9 mouse cellular contexts compared by ENCODE assay signal in genomic region chr7:6191376-6191775, GRCm38 (mm10). TPM values are rescaled to one million over a fixed set of nuclear protein-coding genes. Genes with fewer than 3 reads are reported as not detected.
DNase-seq lines count a peak whose midpoint lies in the region; ATAC-seq and TF ChIP-seq lines count a peak whose summit lies in the region.
"Had no signal": no experiment of that assay in that cellular context is flagged by ENCODE, and none has a peak within 500 bp of the region (broad histone marks: within the 10 kb centered on the region; RNA-seq: fewer than 3 reads in every experiment).

No protein-coding gene starts in this region.

- WGBS in hindbrain, embryonic 11.5 days = 46% methylated on average over 3 of the region's 3 CpGs
- 44% methylated on average over 3 of the region's 3 CpGs for WGBS in hindbrain, embryonic 16.5 days
- 31% methylated on average over 3 of the region's 3 CpGs for WGBS in thymus, adult 2 months

- peak; percentile 83 for TF ChIP-seq CTCF in left cerebral cortex, adult 2 months (IDR thresholded peaks at IDR 0.05)
- TF ChIP-seq CTCF in thymus, adult 2 months (IDR thresholded peaks at IDR 0.05; ENCODE audit: borderline replicate concordance, control insufficient read depth, extremely low read depth, insufficient read depth, low read length, poor library complexity) = no peak

- no peak overlapping the region for H3K4me2 ChIP-seq in hindbrain, embryonic 11.5 days (replicated peaks; ENCODE audit: low read depth, low read length)
- no peak overlapping the region for H3K4me2 ChIP-seq in hindbrain, embryonic 16.5 days (ENCODE audit: low read length)
- H3K4me2 ChIP-seq: neural tube, embryonic 12.5 days had no signal

- intact Hi-C loops in left cerebral cortex, adult 2 months (cut with DNase I) = loop anchor here (1.0 to 2.0 kb wide), 2 partner anchors 19 to 64 kb away; partner anchors contain the start of gene Zfp444

- H3K9me3 ChIP-seq in hindbrain, embryonic 11.5 days (ENCODE audit: control insufficient read depth, low read length) = no peaks in the 10 kb centered on the region
- H3K9me3 ChIP-seq in hindbrain, embryonic 16.5 days (ENCODE audit: control insufficient read depth, low read length) = no peaks in the 10 kb centered on the region
- H3K9me3 ChIP-seq: neural tube, embryonic 12.5 days had no signal

- no peak overlapping the region for H3K27ac ChIP-seq in hindbrain, embryonic 11.5 days (ENCODE audit: low read depth, low read length)
- H3K27ac ChIP-seq in hindbrain, embryonic 16.5 days (ENCODE audit: low read depth, low read length) = no peak overlapping the region
- H3K27ac ChIP-seq in left cerebral cortex, adult 2 months = no peak overlapping the region
- H3K27ac ChIP-seq in thymus, adult 2 months (ENCODE audit: control insufficient read depth, insufficient read depth, low read length) = no peak overlapping the region
- H3K27ac ChIP-seq: neural tube, embryonic 12.5 days had no signal

- H3K4me1 ChIP-seq in hindbrain, embryonic 11.5 days (replicated peaks; ENCODE audit: control insufficient read depth, insufficient read depth, low read length) = no peaks in the 10 kb centered on the region
- no peaks in the 10 kb centered on the region for H3K4me1 ChIP-seq in hindbrain, embryonic 16.5 days (ENCODE audit: control insufficient read depth, insufficient read depth, low read depth, low read length)
- no peaks in the 10 kb centered on the region; the same call in 1 of the 2 replicates for H3K4me1 ChIP-seq in thymus, adult 2 months (replicated peaks; ENCODE audit: control insufficient read depth, insufficient read depth, low read length)
- H3K4me1 ChIP-seq: neural tube, embryonic 12.5 days had no signal

- 0 out of 2 replicates have a peak, but pooled peaks cover 4% of the 10 kb centered on the region for H3K36me3 ChIP-seq in hindbrain, embryonic 11.5 days (ENCODE audit: control insufficient read depth, insufficient read depth, low read length)
- H3K36me3 ChIP-seq in hindbrain, embryonic 16.5 days (ENCODE audit: control insufficient read depth, insufficient read depth, low read length) = peaks cover 35% of the 10 kb centered on the region
- H3K36me3 ChIP-seq in thymus, adult 2 months (ENCODE audit: control insufficient read depth, insufficient read depth, low read length) = peaks cover 17% of the 10 kb centered on the region; the same call in 1 of the 2 replicates

- peak; percentile 77 for DNase-seq in hindbrain, embryonic 11.5 days (ENCODE audit: low spot score)
- DNase-seq in adrenal gland, adult 8-10 months = peak; percentile 43
- DNase-seq in embryo, embryonic 9.5 days (ENCODE audit: extremely low spot score) = peak; percentile 44
- DNase-seq in heart, postnatal 4 days = peak; percentile 85
- peak; percentile 64 to 84 for DNase-seq in left cerebral cortex, adult 2 months (ENCODE audit: extremely low spot score in 1 of 2, low spot score in 2 of 2)
- peak; percentile 87 for DNase-seq in naive thymus-derived CD4-positive, alpha-beta T cell, adult 2 months (ENCODE audit: low read depth)
- DNase-seq in thymus, adult 2 months = peak; percentile 79

- no peak overlapping the region for H3K4me3 ChIP-seq in hindbrain, embryonic 11.5 days (ENCODE audit: low read depth, low read length)
- H3K4me3 ChIP-seq in hindbrain, embryonic 16.5 days (ENCODE audit: low read length) = no peak overlapping the region
- H3K4me3 ChIP-seq in left cerebral cortex, adult 2 months = no peak overlapping the region
- H3K4me3 ChIP-seq in thymus, adult 2 months (ENCODE audit: control insufficient read depth, insufficient read depth, low read length) = no peak overlapping the region
- H3K4me3 ChIP-seq: neural tube, embryonic 12.5 days had no signal

- TF ChIP-seq POLR2A in thymus, adult 2 months (IDR thresholded peaks at IDR 0.05; ENCODE audit: control insufficient read depth, extremely low read depth, insufficient read depth, low read length, poor library complexity) = no peak

- ATAC-seq in hindbrain, embryonic 11.5 days (ENCODE audit: low FRiP score) = peak; percentile 13; the same call in 1 of the 2 replicates
- ATAC-seq in hindbrain, embryonic 16.5 days = no peak

- H3K27me3 ChIP-seq in hindbrain, embryonic 11.5 days (ENCODE audit: control insufficient read depth, insufficient read depth, low read length) = no peaks in the 10 kb centered on the region
- no peaks in the 10 kb centered on the region for H3K27me3 ChIP-seq in hindbrain, embryonic 16.5 days (replicated peaks; ENCODE audit: control insufficient read depth, insufficient read depth, low read length)
- no peaks in the 10 kb centered on the region for H3K27me3 ChIP-seq in thymus, adult 2 months (ENCODE audit: control insufficient read depth, insufficient read depth, low read length)
- H3K27me3 ChIP-seq: neural tube, embryonic 12.5 days had no signal

- no peak overlapping the region for H3K9ac ChIP-seq in hindbrain, embryonic 11.5 days (ENCODE audit: low read depth, low read length)
- no peak overlapping the region for H3K9ac ChIP-seq in hindbrain, embryonic 16.5 days (ENCODE audit: low read depth, low read length)
- H3K9ac ChIP-seq: neural tube, embryonic 12.5 days had no signal

RNA-seq across cellular contexts. Expression of gene Galp, which starts 5.5 kb away (rescaled TPM):
- not detected in 2 replicates for polyA plus RNA-seq in hindbrain, embryonic 11.5 days (2014; fragmentation: Nextera tagmentation; extraction: Ambion mirVana)
- polyA plus RNA-seq in hindbrain, embryonic 16.5 days (2015; fragmentation: Nextera tagmentation; extraction: Ambion mirVana) = not detected in 2 replicates
- not detected for total RNA-seq in adrenal gland, adult 8-10 months (2022)
- not detected for total RNA-seq in heart, postnatal 4 days (2021)
- total RNA-seq in left cerebral cortex, adult 2 months (2021) = not detected
- 0.32 TPM in 1 of 2 replicates, not detected in the other for polyA plus RNA-seq in thymus, adult 2 months (2012; rRNA removed)
- polyA plus RNA-seq: neural tube, embryonic 12.5 days had no signal

RNA-seq across cellular contexts. Expression of gene Zfp444, which starts 19.4 kb away (rescaled TPM):
- 67.9 and 73.1 TPM in 2 replicates for polyA plus RNA-seq in hindbrain, embryonic 11.5 days (2014; fragmentation: Nextera tagmentation; extraction: Ambion mirVana)
- 77.6 and 86.3 TPM in 2 replicates for polyA plus RNA-seq in hindbrain, embryonic 16.5 days (2015; fragmentation: Nextera tagmentation; extraction: Ambion mirVana)
- total RNA-seq in adrenal gland, adult 8-10 months (2022) = 10 to 100 TPM; 33.7 to 39.7 (median 35.2) TPM
- 10 to 100 TPM; 11.8 to 15.2 TPM for total RNA-seq in heart, postnatal 4 days (2021)
- total RNA-seq in left cerebral cortex, adult 2 months (2021) = 10 to 100 TPM; 62.0 to 66.7 TPM
- 73.1 and 78.6 TPM in 2 replicates for polyA plus RNA-seq in thymus, adult 2 months (2012; rRNA removed)

RNA-seq across cellular contexts. Expression of gene Zscan5b, which starts 30.7 kb away (rescaled TPM):
- not detected in 2 replicates for polyA plus RNA-seq in hindbrain, embryonic 11.5 days (2014; fragmentation: Nextera tagmentation; extraction: Ambion mirVana)
- polyA plus RNA-seq in hindbrain, embryonic 16.5 days (2015; fragmentation: Nextera tagmentation; extraction: Ambion mirVana) = not detected in 2 replicates
- total RNA-seq in adrenal gland, adult 8-10 months (2022) = not detected
- total RNA-seq in heart, postnatal 4 days (2021) = not detected
- not detected for total RNA-seq in left cerebral cortex, adult 2 months (2021)
- polyA plus RNA-seq in thymus, adult 2 months (2012; rRNA removed) = not detected in 2 replicates
- polyA plus RNA-seq: neural tube, embryonic 12.5 days had no signal

RNA-seq across cellular contexts. Expression of gene Zfp787, which starts 35.6 kb away (rescaled TPM):
- 11.3 and 13.0 TPM in 2 replicates for polyA plus RNA-seq in hindbrain, embryonic 11.5 days (2014; fragmentation: Nextera tagmentation; extraction: Ambion mirVana)
- 24.3 and 25.7 TPM in 2 replicates for polyA plus RNA-seq in hindbrain, embryonic 16.5 days (2015; fragmentation: Nextera tagmentation; extraction: Ambion mirVana)
- 10 to 100 TPM; 42.8 to 60.3 (median 58.4) TPM for total RNA-seq in adrenal gland, adult 8-10 months (2022)
- 10 to 100 TPM; 43.4 to 50.3 TPM for total RNA-seq in heart, postnatal 4 days (2021)
- total RNA-seq in left cerebral cortex, adult 2 months (2021) = 10 to 100 TPM; 27.8 to 30.2 TPM
- polyA plus RNA-seq in thymus, adult 2 months (2012; rRNA removed) = 58.2 and 62.9 TPM in 2 replicates
